Mouse (Mus musculus) adipocyte (in vitro differentiated cells): Measurements from ENCODE around the gene Stx17.
A peak's percentile ranks its signal among the peaks of the same experiment; 100 is the strongest.

ENCODE experiments used
- DNase-seq: peaks from one replicate; pipeline ENCODE4 v3.0.0-alpha.2; 2016; ENCODE audit warnings: low spot score

Gene Stx17

GRCm38 (mm10) chr4:48124773-48125469 is at the start of gene Stx17:
Gene Stx17, plus strand, starts transcription at chr4:48124915.
- peak; percentile 89 for DNase-seq

GRCm38 (mm10) chr4:48076693-48077471 is 47.8 kb upstream of the Stx17 start:
- peak; percentile 28 for DNase-seq

GRCm38 (mm10) chr4:48078213-48078612 is 46.5 kb upstream of the Stx17 start:
- no peak for DNase-seq

GRCm38 (mm10) chr4:48079285-48080039 is 45.3 kb upstream of the Stx17 start:
- DNase-seq = no peak

- no peak for DNase-seq
These were observed 41.3 kb upstream of the Stx17 start for GRCm38 (mm10) chr4:48083452-48083851.

- DNase-seq = no peak
These were observed 38.1 kb upstream of the Stx17 start for GRCm38 (mm10) chr4:48086609-48087008.

- no peak for DNase-seq
These were observed 37.2 kb upstream of the Stx17 start for GRCm38 (mm10) chr4:48087497-48087896.

GRCm38 (mm10) chr4:48093221-48093620 is 31.5 kb upstream of the Stx17 start:
- DNase-seq = no peak

- no peak for DNase-seq
These were observed 24.5 kb upstream of the Stx17 start for GRCm38 (mm10) chr4:48100217-48100616.

- no peak for DNase-seq
These were observed 22.7 kb upstream of the Stx17 start for GRCm38 (mm10) chr4:48101981-48102380.

GRCm38 (mm10) chr4:48105387-48105786 is 19.3 kb upstream of the Stx17 start:
- DNase-seq = no peak

- DNase-seq = no peak
These were observed 17.6 kb upstream of the Stx17 start for GRCm38 (mm10) chr4:48107086-48107485.

- DNase-seq = no peak
These were observed 16.1 kb upstream of the Stx17 start for GRCm38 (mm10) chr4:48108591-48108990.

- DNase-seq = no peak
These were observed 14.4 kb upstream of the Stx17 start for GRCm38 (mm10) chr4:48110331-48110730.

GRCm38 (mm10) chr4:48116191-48116590 is 8.5 kb upstream of the Stx17 start:
- no peak for DNase-seq

GRCm38 (mm10) chr4:48124416-48124772 is 321 bp upstream of the Stx17 start:
- DNase-seq = no peak

GRCm38 (mm10) chr4:48130314-48130713 is 5.6 kb downstream of the Stx17 start:
- DNase-seq = no peak

- no peak for DNase-seq
These were observed 6.9 kb downstream of the Stx17 start for GRCm38 (mm10) chr4:48131606-48132005.

- DNase-seq = no peak
These were observed 8.0 kb downstream of the Stx17 start for GRCm38 (mm10) chr4:48132721-48133120.

GRCm38 (mm10) chr4:48149492-48149891 is 24.8 kb downstream of the Stx17 start:
- DNase-seq = no peak

GRCm38 (mm10) chr4:48153229-48153628 is 28.5 kb downstream of the Stx17 start:
- no peak for DNase-seq

- no peak for DNase-seq
These were observed 31.1 kb downstream of the Stx17 start for GRCm38 (mm10) chr4:48155864-48156263.

GRCm38 (mm10) chr4:48160386-48160785 is 35.7 kb downstream of the Stx17 start:
- DNase-seq = no peak
